Mouse (Mus musculus) small intestine, adult 2 months (tissue): ENCODE results near the gene Ccdc71l.

Experiments used
- CTCF ChIP-seq: fragments of 200-500 bp; IDR thresholded peaks from 2 replicates; pipeline ENCODE4 v1.5.1; 2012; ENCODE audit warnings: low read depth, mild to moderate bottlenecking, control low read depth, inconsistent platforms, low read length, moderate library complexity, mixed read lengths; ENCODE audit not compliant: insufficient replicate concordance, insufficient read length; ENCODE audit errors: extremely low read depth
- POLR2A ChIP-seq: fragments of 200-500 bp; IDR thresholded peaks from 2 replicates; pipeline ENCODE4 v1.6.1; 2012; ENCODE audit warnings: low read depth, mild to moderate bottlenecking, control low read depth, inconsistent platforms, low read length, moderate library complexity

- TF ChIP-seq CTCF (no peak), POLR2A (no peak)
These were observed 39.4 kb upstream of the Ccdc71l start for GRCm38 (mm10) chr12:32339078-32339477.
